Mouse (Mus musculus) kidney, postnatal 36 days (tissue): ENCODE data around the gene Eif3l.
A peak's percentile ranks its signal among the peaks of the same experiment; 100 is the strongest.

ENCODE experiments used
- DNase-seq, 2 experiments: peaks; one replicate each; pipeline ENCODE4 v3.0.0; 2021 to 2022; ENCODE audit warnings: mixed read lengths in 2 of 2

Eif3l gene

GRCm38 (mm10) chr15:79093083-79093839, 18.3 kb downstream of the Eif3l start:
- DNase-seq, result peak; percentile 51 to 71

DNA sequence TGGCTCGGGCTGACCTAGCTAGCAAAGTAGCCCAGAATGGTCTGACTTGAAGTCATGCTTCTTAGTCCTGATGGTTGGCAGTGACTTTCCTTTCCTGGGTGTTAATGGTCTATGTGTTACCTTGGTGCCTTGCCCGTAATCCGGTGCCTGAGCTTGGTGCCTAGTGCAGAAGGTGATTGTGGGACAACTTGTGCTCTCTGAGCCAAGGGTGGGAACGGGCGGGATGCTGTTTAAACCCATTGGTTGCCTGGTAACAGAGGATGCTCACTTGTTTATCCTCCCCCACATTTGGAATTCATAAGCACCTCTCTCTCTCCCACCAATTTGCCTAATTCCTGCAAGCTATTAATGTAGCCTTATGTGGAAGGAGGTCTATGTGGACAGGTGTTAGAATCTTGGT, 20.5 kb downstream of the Eif3l start:
- no peak for DNase-seq

GRCm38 (mm10) chr15:79096556-79096955, 21.6 kb downstream of the Eif3l start:
- DNase-seq, result peak; percentile 76 to 78

GRCm38 (mm10) chr15:79097135-79097534, 22.2 kb downstream of the Eif3l start:
- DNase-seq, result peak; percentile 14 to 35

DNA sequence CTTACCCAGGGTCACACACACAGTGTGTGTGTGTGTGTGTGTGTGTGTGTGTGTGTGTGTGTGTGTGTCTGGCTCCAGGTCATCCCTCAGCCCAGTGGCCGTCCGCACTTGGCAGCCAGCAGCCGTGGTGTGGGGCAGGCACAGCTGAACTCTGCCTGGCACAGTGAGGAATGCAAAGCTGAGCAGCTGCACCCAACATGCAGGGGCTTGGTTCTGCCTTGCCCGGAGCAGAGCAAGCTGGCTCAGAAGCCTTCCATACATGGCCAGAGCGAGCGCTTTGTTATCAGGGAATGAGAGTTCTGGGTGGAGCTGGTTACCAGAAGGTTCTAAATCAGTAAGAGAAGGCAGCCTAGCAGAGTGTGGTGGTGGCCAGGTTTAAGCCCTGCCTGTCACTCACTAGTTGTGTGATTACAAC, 22.6 kb downstream of the Eif3l start:
- DNase-seq, result peak; percentile 82 to 84

DNA sequence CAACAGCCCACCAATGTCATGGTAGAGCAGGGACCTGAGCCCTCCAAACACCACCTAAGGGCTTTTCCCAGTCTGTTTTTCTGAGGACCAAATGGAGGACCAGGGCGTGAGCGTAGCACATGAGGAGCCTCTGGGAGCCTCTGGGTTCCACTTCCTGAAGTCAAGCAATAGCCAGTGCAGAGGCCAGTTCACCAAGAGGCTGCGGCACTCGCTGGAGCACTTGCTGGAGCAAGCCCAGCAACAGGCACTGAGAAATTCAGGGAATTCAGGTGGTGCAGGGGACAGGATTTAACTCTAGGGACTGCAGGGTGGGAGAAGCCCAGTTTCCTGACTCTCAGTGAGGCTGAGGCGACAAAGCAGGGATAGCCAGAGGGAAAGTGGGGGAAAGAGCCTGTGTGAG, 23.2 kb downstream of the Eif3l start:
- DNase-seq, result peak; percentile 28 to 42

DNA sequence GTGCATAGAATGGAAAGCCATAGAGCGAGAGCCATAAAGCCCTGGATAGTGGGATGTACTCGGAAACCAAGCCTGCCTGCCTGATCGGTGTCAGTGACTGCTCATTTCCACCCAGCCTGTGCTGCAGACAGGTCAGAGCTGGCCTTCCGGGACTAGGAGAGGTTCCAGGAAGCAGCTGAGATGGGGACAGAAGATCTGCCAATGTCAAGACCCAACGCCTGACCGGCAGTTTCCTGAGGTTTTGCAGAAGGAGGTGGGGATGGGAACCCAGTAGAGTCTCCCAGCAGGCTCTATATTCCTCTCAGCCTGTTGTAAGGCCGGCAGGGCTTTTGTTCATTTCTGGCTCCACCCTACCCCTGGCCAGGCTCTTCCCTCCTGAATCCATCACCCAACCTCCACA, 23.9 kb downstream of the Eif3l start:
- peak; percentile 69 to 87 for DNase-seq

DNA sequence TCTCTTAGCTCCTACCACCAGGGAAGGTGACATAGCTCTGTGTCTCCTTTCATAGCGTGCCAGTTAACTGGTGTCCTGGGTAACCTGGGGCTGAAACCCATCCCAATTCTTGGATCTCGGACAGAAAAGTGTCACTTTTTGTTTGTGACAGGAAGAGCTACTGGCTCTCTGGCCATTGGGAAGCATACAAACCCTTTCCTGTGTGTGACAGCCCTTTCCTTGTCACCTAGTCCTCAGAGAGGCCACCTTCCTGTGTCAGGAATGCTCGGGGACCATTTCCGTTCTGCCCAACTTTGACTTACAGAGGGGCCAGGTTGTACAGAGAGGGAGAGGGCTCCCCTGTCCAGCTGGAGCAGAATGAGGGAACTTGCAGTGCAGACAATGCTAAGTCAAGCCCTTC, 24.5 kb downstream of the Eif3l start:
- DNase-seq, result peak; percentile 48 to 75

- DNase-seq, result no peak
Measured at GRCm38 (mm10) chr15:79100391-79100790, 25.4 kb downstream of the Eif3l start.

DNA sequence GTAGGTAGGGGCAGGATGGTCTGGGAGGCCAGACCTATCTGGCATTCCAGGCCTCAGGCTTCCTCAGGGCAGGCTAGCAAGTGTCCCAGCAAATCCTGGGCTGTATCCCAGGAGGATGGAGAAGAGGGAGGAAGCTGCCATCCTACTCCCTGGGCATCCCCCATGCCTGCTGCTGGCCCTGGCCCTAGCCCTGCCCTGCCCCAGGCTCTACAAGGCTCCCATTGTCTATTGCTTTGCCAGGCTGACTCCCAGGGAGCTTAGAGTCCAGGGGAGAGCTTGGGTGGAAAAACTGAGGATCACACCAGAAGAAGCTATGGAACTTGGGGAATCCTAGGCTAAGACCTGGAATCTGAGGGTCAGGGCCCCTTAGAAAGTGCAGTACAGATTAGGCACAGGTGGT, 26.6 kb downstream of the Eif3l start:
- no peak for DNase-seq

- DNase-seq, result no peak
Measured at GRCm38 (mm10) chr15:79103264-79103663, 28.3 kb downstream of the Eif3l start.

- DNase-seq, result no peak
Measured at GRCm38 (mm10) chr15:79105804-79106203, 30.8 kb downstream of the Eif3l start.

- DNase-seq, result no peak
Measured at GRCm38 (mm10) chr15:79107966-79108365, 33.0 kb downstream of the Eif3l start.

DNA sequence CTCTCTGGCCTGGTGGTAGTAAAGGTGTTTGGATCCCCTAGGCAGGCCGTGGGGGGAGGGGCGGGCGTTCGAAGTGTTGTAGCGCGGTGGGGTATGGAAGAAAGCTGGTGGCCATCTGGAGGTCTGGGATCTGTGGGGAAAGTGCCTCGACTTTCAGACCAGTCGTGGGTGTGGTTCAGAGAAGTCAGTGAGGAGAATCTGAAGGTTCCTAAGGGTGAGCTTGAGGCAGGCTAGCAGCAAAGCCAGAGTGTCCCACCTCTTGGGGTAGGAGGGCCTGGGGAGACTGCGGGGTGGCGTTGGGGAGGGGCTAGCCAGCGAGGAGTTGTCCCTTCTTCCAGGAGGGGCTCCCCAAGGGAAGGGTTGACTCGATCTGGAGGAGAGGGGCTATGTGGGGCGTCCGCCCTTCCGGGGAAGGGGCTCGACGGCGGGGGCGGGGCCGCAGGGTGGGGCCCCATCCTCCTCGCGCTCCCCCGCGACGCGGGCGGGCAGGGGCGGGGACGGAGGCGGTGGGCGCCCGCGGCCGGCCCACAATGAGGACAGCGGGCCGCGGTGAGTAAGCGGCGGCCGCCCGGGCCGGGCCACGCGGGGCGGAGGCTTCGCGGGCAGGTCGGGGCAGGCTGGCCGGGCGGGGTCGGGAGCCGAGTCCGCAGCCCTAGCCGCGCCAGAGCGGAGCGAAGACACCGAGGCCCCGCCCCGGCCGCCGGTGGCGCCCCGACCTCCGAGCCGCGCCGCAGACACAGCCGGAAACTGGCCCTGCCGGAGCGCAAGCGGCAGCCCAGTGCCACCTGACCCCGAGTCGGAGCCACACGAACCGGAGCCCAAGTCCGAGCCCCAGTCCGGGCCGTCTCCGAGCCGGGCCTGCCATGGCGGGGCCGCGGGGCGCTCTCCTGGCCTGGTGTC, 33.7 kb downstream of the Eif3l start, which contains the start of gene Micall1:
Gene Micall1 (plus strand): TSS at position 478 of the 900 bp plus-strand sequence.
- DNase-seq, result peak; percentile 87 to 91

GRCm38 (mm10) chr15:79109321-79109934, 34.4 kb downstream of the Eif3l start:
- DNase-seq, result no peak

GRCm38 (mm10) chr15:79110031-79110430, 35.1 kb downstream of the Eif3l start:
- no peak for DNase-seq

DNA sequence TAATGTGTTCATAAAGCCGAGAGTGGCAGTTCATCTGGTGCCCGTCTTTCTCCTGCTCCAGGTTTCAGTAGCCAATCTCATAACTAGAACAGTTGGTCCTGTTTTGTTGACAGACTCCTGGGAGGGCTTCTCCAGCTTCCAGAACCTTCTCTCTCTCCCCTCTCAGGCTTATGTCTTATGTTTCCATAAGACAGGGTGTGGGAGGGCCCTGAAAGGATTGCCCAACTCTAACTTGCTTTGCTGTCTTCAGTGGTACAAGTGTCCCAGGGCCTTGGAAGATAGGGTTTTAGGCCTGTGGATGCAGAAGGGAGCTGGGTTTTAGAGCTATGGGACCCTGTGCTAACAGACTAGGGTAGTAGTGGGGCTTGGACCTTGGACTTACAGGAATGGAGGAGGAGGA, 35.5 kb downstream of the Eif3l start:
- no peak for DNase-seq

DNA sequence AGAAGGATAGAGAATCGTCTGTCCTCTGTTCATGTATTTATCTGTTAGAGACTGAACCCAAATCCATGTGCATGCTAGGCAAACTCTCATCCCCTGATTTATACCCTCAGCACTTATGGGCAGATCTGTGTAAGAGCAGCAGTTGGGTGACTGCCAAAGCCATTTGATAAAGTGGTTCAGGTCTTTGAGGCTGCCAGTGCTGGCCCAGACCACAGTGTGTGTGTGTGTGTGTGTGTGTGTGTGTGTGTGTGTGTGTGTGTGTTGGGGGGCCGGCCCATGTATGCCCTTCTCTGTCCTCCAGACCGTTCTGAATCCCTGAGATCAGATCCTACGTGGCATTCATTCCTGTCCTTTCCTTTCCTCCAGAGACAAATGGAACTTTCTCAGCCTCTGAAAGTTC, 36.8 kb downstream of the Eif3l start:
- DNase-seq, result peak; percentile 56 to 60

DNA sequence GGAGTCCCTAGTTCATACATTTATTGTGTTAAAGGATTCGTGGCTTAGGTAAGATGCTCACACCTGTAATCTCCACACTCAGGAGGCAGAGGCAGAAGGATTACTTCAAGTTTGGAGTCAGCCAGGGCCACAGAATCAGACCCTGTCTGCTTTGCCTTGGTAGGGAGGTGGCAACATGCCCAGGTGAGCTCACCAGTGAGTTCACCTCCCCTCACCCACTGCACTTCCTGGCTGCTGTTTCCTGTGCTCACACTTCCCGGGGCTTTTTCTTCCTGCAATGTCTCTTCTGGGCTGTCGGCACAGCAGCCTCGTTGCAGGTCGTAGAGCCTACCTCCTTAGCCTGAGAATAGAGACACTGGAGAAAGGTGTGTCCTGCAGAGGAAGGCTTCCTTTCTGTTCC, 40.3 kb downstream of the Eif3l start:
- DNase-seq, result no peak

DNA sequence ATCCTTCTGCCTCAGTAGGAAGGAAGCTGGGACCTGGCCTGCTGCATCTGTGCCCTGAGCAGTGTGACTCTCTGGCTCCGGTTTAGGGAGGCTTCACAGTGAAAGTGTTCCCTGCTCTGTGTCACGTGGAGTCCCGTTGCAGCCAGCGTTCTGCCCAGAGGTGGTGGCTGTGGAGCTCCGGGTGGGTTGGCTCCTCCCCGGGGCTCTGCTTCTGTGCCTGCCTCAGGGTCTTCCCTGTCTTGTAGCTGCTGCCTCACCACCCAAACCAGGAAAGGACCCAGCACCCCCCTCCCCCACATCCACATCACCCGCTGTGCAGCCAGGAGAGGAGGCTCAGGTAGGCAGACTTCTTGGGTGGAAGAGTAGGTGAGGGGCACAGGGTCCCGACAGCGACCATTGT, 44.5 kb downstream of the Eif3l start:
- no peak for DNase-seq

DNA sequence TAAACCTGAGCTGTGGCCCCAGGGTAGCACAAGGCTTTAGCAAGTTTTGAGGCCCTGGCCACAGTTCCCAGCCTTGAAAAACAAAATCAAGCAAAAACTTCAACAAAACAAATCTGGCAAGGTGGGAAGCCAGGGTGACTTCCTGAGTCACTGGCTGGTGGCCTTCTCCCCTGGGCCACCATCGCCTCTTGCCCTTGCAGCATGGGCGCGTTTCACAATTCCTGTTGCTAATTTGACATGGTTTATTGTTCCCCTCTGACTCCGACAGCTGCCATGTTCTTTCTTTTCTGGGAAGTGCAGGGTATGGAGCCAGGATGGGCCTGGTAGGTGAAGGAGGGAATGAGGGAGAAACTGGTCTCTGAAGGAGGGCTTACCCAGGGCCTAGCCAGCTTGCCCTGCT, 47.1 kb downstream of the Eif3l start:
- no peak for DNase-seq

- no peak for DNase-seq
Measured at GRCm38 (mm10) chr15:79122546-79122945, 47.6 kb downstream of the Eif3l start.

DNA sequence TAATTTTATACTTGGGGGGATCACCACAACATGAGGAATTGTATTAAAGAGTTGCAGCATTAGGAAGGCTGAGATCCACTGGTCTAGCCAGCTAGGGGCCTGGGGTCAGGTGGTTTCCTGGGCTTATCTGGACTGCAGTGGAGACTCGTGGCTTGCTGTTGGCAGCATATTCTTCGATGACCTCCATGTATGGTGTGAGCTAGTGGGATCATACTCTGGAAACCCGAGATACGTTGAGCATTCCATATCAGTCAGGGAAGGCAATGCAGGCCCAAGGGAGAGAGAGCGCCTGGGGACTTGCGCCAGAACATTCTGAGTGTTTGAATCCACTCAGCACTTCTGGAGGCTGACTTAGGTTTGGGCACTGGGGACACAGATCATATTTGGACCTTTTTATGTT, 48.8 kb downstream of the Eif3l start:
- DNase-seq, result no peak
